8 mouse cellular contexts compared by ENCODE assay signal in the genomic region with DNA sequence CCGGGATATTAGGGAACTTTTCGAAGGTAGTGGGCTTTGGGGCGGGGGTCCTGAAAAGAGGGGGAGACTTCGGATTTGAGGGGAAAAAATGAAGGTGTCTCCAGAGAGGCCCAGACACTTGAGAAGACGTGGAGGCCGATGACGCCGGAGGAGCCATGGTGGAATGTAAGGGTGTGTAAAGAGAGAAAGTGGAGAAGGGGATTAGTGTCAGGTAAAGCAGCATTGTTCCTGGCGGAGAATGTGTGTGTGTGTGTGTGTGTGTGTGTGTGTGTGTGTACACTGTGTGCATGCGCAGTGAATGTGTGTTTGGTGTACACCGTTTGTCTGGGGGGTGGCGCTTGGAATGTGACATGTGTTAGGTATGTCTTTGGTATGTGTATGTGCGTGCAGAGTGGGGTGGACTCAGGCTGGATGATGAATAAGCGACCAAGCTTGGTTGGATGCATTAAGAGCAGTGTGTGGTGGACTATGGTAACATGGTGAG. TPM values are rescaled to one million over a fixed set of nuclear protein-coding genes. Genes with fewer than 3 reads are reported as not detected.
DNase-seq lines count a peak whose midpoint lies in the region; ATAC-seq and TF ChIP-seq lines count a peak whose summit lies in the region.

No protein-coding gene starts in this region.

- peak overlapping the region; percentile 65 for H3K4me2 ChIP-seq in CH12.LX (ENCODE audit: insufficient read depth, low read depth, poor library complexity, severe bottlenecking)
- H3K4me2 ChIP-seq in kidney, postnatal 0 days (ENCODE audit: low read length), result peak overlapping the region; percentile 54
- peak overlapping the region; percentile 59 for H3K4me2 ChIP-seq in lung, postnatal 0 days (replicated peaks; ENCODE audit: low read depth, low read length)

- no peak for TF ChIP-seq CTCF in CH12.LX (conservative IDR thresholded peaks at IDR 0.05 in 1 of 2, IDR thresholded peaks at IDR 0.05 in 1 of 2; ENCODE audit: low read depth in 2 of 2, low read length in 2 of 2)
- no peak for TF ChIP-seq CTCF in kidney, postnatal 0 days (IDR thresholded peaks at IDR 0.05; ENCODE audit: low read depth)
- no peak for TF ChIP-seq CTCF in lung, postnatal 0 days (IDR thresholded peaks at IDR 0.05)

- H3K9me3 ChIP-seq in CH12.LX (replicated peaks; ENCODE audit: low read length), result no peaks in the 10 kb centered on the region
- H3K9me3 ChIP-seq in kidney, postnatal 0 days (replicated peaks; ENCODE audit: low read length), result no peaks in the 10 kb centered on the region
- no peaks in the 10 kb centered on the region for H3K9me3 ChIP-seq in lung, postnatal 0 days (ENCODE audit: low read length)

- H3K4me1 ChIP-seq in CH12.LX (ENCODE audit: control insufficient read depth in 1 of 2, insufficient read depth in 2 of 2), result peaks cover 3 to 15% of the 10 kb centered on the region in 2 experiments; a peak in 3 of 4 replicates
- no peaks in the 10 kb centered on the region for H3K4me1 ChIP-seq in kidney, postnatal 0 days (replicated peaks; ENCODE audit: insufficient read depth, low read length)
- no peaks in the 10 kb centered on the region for H3K4me1 ChIP-seq in lung, postnatal 0 days (ENCODE audit: insufficient read depth, low read depth, low read length)

- H3K79me2 ChIP-seq in CH12.LX (replicated peaks; ENCODE audit: control insufficient read depth, extremely low read depth, insufficient read depth, poor library complexity, severe bottlenecking), result peaks cover 7% of the 10 kb centered on the region

- TF ChIP-seq EP300 in CH12.LX (IDR thresholded peaks at IDR 0.05; ENCODE audit: low read length), result no peak
- no peak for TF ChIP-seq EP300 in lung, postnatal 0 days (IDR thresholded peaks at IDR 0.05)

- H3K4me3 ChIP-seq in CH12.LX (replicated peaks in 1 of 3; ENCODE audit: low read depth in 2 of 3, low read length in 2 of 3, poor library complexity in 1 of 3), result peak overlapping the region; percentile 59 to 100 (median 71)
- peak overlapping the region; percentile 72 for H3K4me3 ChIP-seq in kidney, postnatal 0 days (replicated peaks; ENCODE audit: low read depth, low read length)
- peak overlapping the region; percentile 60 for H3K4me3 ChIP-seq in lung, postnatal 0 days (ENCODE audit: low read depth, low read length)

- peak; percentile 5 to 8 for DNase-seq in B cell, adult 2 months
- DNase-seq in CH12.LX (ENCODE audit: extremely low read depth), result peak; percentile 9
- peak; percentile 43 for DNase-seq in cerebellum, adult 9-10 months
- peak; percentile 0 for DNase-seq in heart, adult 8-10 months (ENCODE audit: low spot score)
- peak; percentile 14 for DNase-seq in kidney, postnatal 0 days (ENCODE audit: low spot score)
- peak; percentile 36 for DNase-seq in lung, postnatal 0 days (ENCODE audit: low spot score)
- DNase-seq in right cerebral cortex, postnatal 25 days, result peak; percentile 13
- no peak for DNase-seq in urinary bladder, postnatal 36 days (ENCODE audit: low spot score in 2 of 2)

- in situ Hi-C loops in CH12.LX (cut with MboI; ENCODE audit: low pct_ligation_motif_present, low pct_unique_long_range_greater_than_20kb, low sequenced_read_pairs), result no loop called here

- TF ChIP-seq RAD21 in CH12.LX (IDR thresholded peaks at IDR 0.05; ENCODE audit: low read depth, low read length), result no peak

- no peak for TF ChIP-seq POLR2A in CH12.LX (IDR thresholded peaks at IDR 0.05; ENCODE audit: low read depth, low read length)

- peak overlapping the region; percentile 87 for H3K9ac ChIP-seq in CH12.LX (ENCODE audit: insufficient read depth, low read depth)
- peak overlapping the region; percentile 69 for H3K9ac ChIP-seq in kidney, postnatal 0 days (ENCODE audit: low read depth, low read length)
- peak overlapping the region; percentile 66; the same call in 1 of the 2 replicates for H3K9ac ChIP-seq in lung, postnatal 0 days (replicated peaks; ENCODE audit: low read depth)

- no peak overlapping the region for H3K27ac ChIP-seq in CH12.LX (ENCODE audit: insufficient read depth, low read depth)
- H3K27ac ChIP-seq in kidney, postnatal 0 days, result peak overlapping the region; percentile 77; the same call in 1 of the 2 replicates
- peak overlapping the region; percentile 75; the same call in 1 of the 2 replicates for H3K27ac ChIP-seq in lung, postnatal 0 days (ENCODE audit: low read length)

- ATAC-seq in kidney, postnatal 0 days (replicated peaks; ENCODE audit: low FRiP score, low read depth), result peak; percentile 29; the same call in 1 of the 2 replicates
- peak; percentile 49 for ATAC-seq in lung, postnatal 0 days

- WGBS in kidney, postnatal 0 days, result 37% methylated on average over 14 of the region's 14 CpGs
- 15% methylated on average over 14 of the region's 14 CpGs for WGBS in lung, postnatal 0 days

- H3K27me3 ChIP-seq in CH12.LX (replicated peaks), result no peaks in the 10 kb centered on the region
- H3K27me3 ChIP-seq in kidney, postnatal 0 days (ENCODE audit: insufficient read depth, low read length), result no peaks in the 10 kb centered on the region
- no peaks in the 10 kb centered on the region for H3K27me3 ChIP-seq in lung, postnatal 0 days (replicated peaks; ENCODE audit: insufficient read depth, low read length)

- dilution Hi-C loops in CH12.LX (cut with MboI; ENCODE audit: extremely low pct_ligation_motif_present, extremely low pct_unique_long_range_greater_than_20kb, low sequenced_read_pairs), result no loop called here

- peaks cover 8 to 20% of the 10 kb centered on the region in 2 experiments for H3K36me3 ChIP-seq in CH12.LX (replicated peaks in 1 of 2; ENCODE audit: control insufficient read depth in 1 of 2, insufficient read depth in 1 of 2, low read length in 1 of 2)
- H3K36me3 ChIP-seq in kidney, postnatal 0 days (ENCODE audit: insufficient read depth, low read length), result no peaks in the 10 kb centered on the region
- H3K36me3 ChIP-seq in lung, postnatal 0 days (ENCODE audit: insufficient read depth, low read length), result no peaks in the 10 kb centered on the region

TF ChIP-seq in CH12.LX, 34 proteins besides CTCF, POLR2A, EP300 and RAD21:
- TF ChIP-seq MXI1 (IDR thresholded peaks at IDR 0.05; ENCODE audit: low read depth, low read length) (peak; percentile 46; the same call in 1 of the 2 replicates), CHD1 (IDR thresholded peaks at IDR 0.05; ENCODE audit: low read depth, low read length) (no peak), NRF1 (IDR thresholded peaks at IDR 0.05; ENCODE audit: low read depth, low read length) (peak; percentile 73), GABPA (IDR thresholded peaks at IDR 0.05; ENCODE audit: insufficient replicate concordance, low read depth, low read length) (no peak), USF1 (IDR thresholded peaks at IDR 0.05; ENCODE audit: low read depth, low read length) (no peak)

RNA-seq across cellular contexts. Expression of gene Pgrmc1, which starts 0.9 kb away (rescaled TPM):
- total RNA-seq in CH12.LX (2012; rRNA removed) (71.4 and 73.7 TPM in 2 replicates), CH12.LX (2014; rRNA removed) (174 and 190 TPM in 2 replicates)
- 87.2 and 91.4 TPM in 2 replicates for polyA plus RNA-seq in CH12.LX (2012; ENCODE audit: insufficient read length, low read depth)
- 10 to 100 TPM; 18.6 to 21.4 (median 19.8) TPM for total RNA-seq in heart, adult 8-10 months (2022)
- polyA plus RNA-seq in kidney, postnatal 0 days (2015; fragmentation: Nextera tagmentation; extraction: Ambion mirVana), result 316 and 327 TPM in 2 replicates
- polyA plus RNA-seq in lung, postnatal 0 days (2015; fragmentation: Nextera tagmentation; extraction: Ambion mirVana), result 284 and 285 TPM in 2 replicates

RNA-seq across cellular contexts. Expression of gene Akap17b, which starts 46.3 kb away (rescaled TPM):
- total RNA-seq in CH12.LX (2012; rRNA removed) (1.7 TPM in 2 replicates), CH12.LX (2014; rRNA removed) (2.9 and 3.3 TPM in 2 replicates)
- polyA plus RNA-seq in CH12.LX (2012; ENCODE audit: insufficient read length, low read depth), result 3.4 and 4.3 TPM in 2 replicates
- 1 to 10 TPM; 1.6 to 3.1 (median 2.6) TPM for total RNA-seq in heart, adult 8-10 months (2022)
- 2.8 and 3.5 TPM in 2 replicates for polyA plus RNA-seq in kidney, postnatal 0 days (2015; fragmentation: Nextera tagmentation; extraction: Ambion mirVana)
- 1.6 and 1.7 TPM in 2 replicates for polyA plus RNA-seq in lung, postnatal 0 days (2015; fragmentation: Nextera tagmentation; extraction: Ambion mirVana)

Comparison
In these comparisons a context has a peak if more than half of its experiments do, and no peak if none do; other contexts are left out.
1. DNase-seq: peak in B cell, adult 2 months (2 of 2), CH12.LX (single experiment), cerebellum, adult 9-10 months (single experiment), heart, adult 8-10 months (single experiment), kidney, postnatal 0 days (single experiment), lung, postnatal 0 days (single experiment) and right cerebral cortex, postnatal 25 days (single experiment); none in urinary bladder, postnatal 36 days (0 of 2).
2. Peak in every context shown above with its lines, with median percentiles within 50 percentile points of each other: H3K4me2 ChIP-seq, H3K4me3 ChIP-seq and H3K9ac ChIP-seq.